Mouse (Mus musculus): ENCODE data around the gene Map4k3. TPM values are rescaled to one million over a fixed set of nuclear protein-coding genes. Genes with fewer than 3 reads are reported as not detected.
"Not testable (repeated sequence)": the region's sequence is repeated elsewhere in the genome, so short reads cannot be mapped to it uniquely, and the experiment has no call there.

The Map4k3 gene
- polyA plus RNA-seq, 1 experiment: 14.4 TPM

GRCm38 (mm10) chr17:80752466-80752865, 24.2 kb upstream of the Map4k3 start:
- no peaks in the 10 kb centered on the region for H3K36me3 ChIP-seq (ENCODE audit: control insufficient read depth, insufficient read depth, low read length)
- no peak for TF ChIP-seq CTCF (IDR thresholded peaks at IDR 0.05; ENCODE audit: control insufficient read depth, insufficient read depth, insufficient replicate concordance, low read depth, low read length)
- no peak for TF ChIP-seq POLR2A (IDR thresholded peaks at IDR 0.05; ENCODE audit: control insufficient read depth, low read depth, low read length)
- H3K27ac ChIP-seq (ENCODE audit: control insufficient read depth, insufficient read depth, low read depth, low read length): no peak overlapping the region
- H3K4me1 ChIP-seq (ENCODE audit: control insufficient read depth, insufficient read depth, low read length): no peaks in the 10 kb centered on the region
- H3K4me3 ChIP-seq (ENCODE audit: control insufficient read depth, low read depth, low read length): no peak overlapping the region
- H3K27me3 ChIP-seq (ENCODE audit: control insufficient read depth, insufficient read depth, low read length): no peaks in the 10 kb centered on the region

- H3K4me3 ChIP-seq (ENCODE audit: control insufficient read depth, low read depth, low read length): no peak overlapping the region
- H3K27me3 ChIP-seq (ENCODE audit: control insufficient read depth, insufficient read depth, low read length): no peaks in the 10 kb centered on the region
- no peaks in the 10 kb centered on the region for H3K36me3 ChIP-seq (ENCODE audit: control insufficient read depth, insufficient read depth, low read length)
- H3K27ac ChIP-seq (ENCODE audit: control insufficient read depth, insufficient read depth, low read depth, low read length): no peak overlapping the region
- TF ChIP-seq CTCF (IDR thresholded peaks at IDR 0.05; ENCODE audit: control insufficient read depth, insufficient read depth, insufficient replicate concordance, low read depth, low read length): no peak
- no peak for TF ChIP-seq POLR2A (IDR thresholded peaks at IDR 0.05; ENCODE audit: control insufficient read depth, low read depth, low read length)
- H3K4me1 ChIP-seq (ENCODE audit: control insufficient read depth, insufficient read depth, low read length): no peaks in the 10 kb centered on the region
Observed at GRCm38 (mm10) chr17:80739421-80739820, 11.1 kb upstream of the Map4k3 start.

GRCm38 (mm10) chr17:80734700-80735099, 6.4 kb upstream of the Map4k3 start:
- H3K4me1 ChIP-seq (ENCODE audit: control insufficient read depth, insufficient read depth, low read length): peaks cover 5% of the 10 kb centered on the region; the same call in 1 of the 2 replicates
- H3K27ac ChIP-seq (ENCODE audit: control insufficient read depth, insufficient read depth, low read depth, low read length): no peak overlapping the region
- TF ChIP-seq POLR2A (IDR thresholded peaks at IDR 0.05; ENCODE audit: control insufficient read depth, low read depth, low read length): no peak
- TF ChIP-seq CTCF (IDR thresholded peaks at IDR 0.05; ENCODE audit: control insufficient read depth, insufficient read depth, insufficient replicate concordance, low read depth, low read length): no peak

GRCm38 (mm10) chr17:80733121-80733800, 5.0 kb upstream of the Map4k3 start:
- H3K36me3 ChIP-seq (ENCODE audit: control insufficient read depth, insufficient read depth, low read length): no peaks in the 10 kb centered on the region
- H3K4me1 ChIP-seq (ENCODE audit: control insufficient read depth, insufficient read depth, low read length): peaks cover 5% of the 10 kb centered on the region
- TF ChIP-seq POLR2A (IDR thresholded peaks at IDR 0.05; ENCODE audit: control insufficient read depth, low read depth, low read length) (no peak), CTCF (IDR thresholded peaks at IDR 0.05; ENCODE audit: control insufficient read depth, insufficient read depth, insufficient replicate concordance, low read depth, low read length) (no peak)
- no peak overlapping the region for H3K4me3 ChIP-seq (ENCODE audit: control insufficient read depth, low read depth, low read length)
- no peaks in the 10 kb centered on the region for H3K27me3 ChIP-seq (ENCODE audit: control insufficient read depth, insufficient read depth, low read length)
- H3K27ac ChIP-seq (ENCODE audit: control insufficient read depth, insufficient read depth, low read depth, low read length): no peak overlapping the region

More at GRCm38 (mm10) chr17:80734700-80735099, 6.4 kb upstream of the Map4k3 start:
- no peaks in the 10 kb centered on the region for H3K27me3 ChIP-seq (ENCODE audit: control insufficient read depth, insufficient read depth, low read length)
- H3K4me3 ChIP-seq (ENCODE audit: control insufficient read depth, low read depth, low read length): no peak overlapping the region
- H3K36me3 ChIP-seq (ENCODE audit: control insufficient read depth, insufficient read depth, low read length): no peaks in the 10 kb centered on the region

- TF ChIP-seq POLR2A (IDR thresholded peaks at IDR 0.05; ENCODE audit: control insufficient read depth, low read depth, low read length): no peak
- no peak for TF ChIP-seq CTCF (IDR thresholded peaks at IDR 0.05; ENCODE audit: control insufficient read depth, insufficient read depth, insufficient replicate concordance, low read depth, low read length)
- Histone ChIP-seq H3K27ac (ENCODE audit: control insufficient read depth, insufficient read depth, low read depth, low read length) (no peak overlapping the region), H3K36me3 (ENCODE audit: control insufficient read depth, insufficient read depth, low read length) (no peaks in the 10 kb centered on the region), H3K4me1 (ENCODE audit: control insufficient read depth, insufficient read depth, low read length) (peaks cover 5% of the 10 kb centered on the region), H3K27me3 (ENCODE audit: control insufficient read depth, insufficient read depth, low read length) (no peaks in the 10 kb centered on the region), H3K4me3 (ENCODE audit: control insufficient read depth, low read depth, low read length) (no peak overlapping the region)
Observed at GRCm38 (mm10) chr17:80732256-80732655, 4.0 kb upstream of the Map4k3 start.

GRCm38 (mm10) chr17:80730283-80730682, 2.0 kb upstream of the Map4k3 start:
- not testable (repeated sequence) for H3K4me3 ChIP-seq (ENCODE audit: control insufficient read depth, low read depth, low read length); H3K27ac ChIP-seq (ENCODE audit: control insufficient read depth, insufficient read depth, low read depth, low read length); H3K27me3 ChIP-seq (ENCODE audit: control insufficient read depth, insufficient read depth, low read length); H3K36me3 ChIP-seq (ENCODE audit: control insufficient read depth, insufficient read depth, low read length)
- peaks cover 11% of the 10 kb centered on the region for H3K4me1 ChIP-seq (ENCODE audit: control insufficient read depth, insufficient read depth, low read length)

GRCm38 (mm10) chr17:80729825-80730224, 1.5 kb upstream of the Map4k3 start:
- TF ChIP-seq CTCF (IDR thresholded peaks at IDR 0.05; ENCODE audit: control insufficient read depth, insufficient read depth, insufficient replicate concordance, low read depth, low read length) (no peak), POLR2A (IDR thresholded peaks at IDR 0.05; ENCODE audit: control insufficient read depth, low read depth, low read length) (no peak)
- Histone ChIP-seq H3K27ac (ENCODE audit: control insufficient read depth, insufficient read depth, low read depth, low read length) (no peak overlapping the region), H3K4me3 (ENCODE audit: control insufficient read depth, low read depth, low read length) (no peak overlapping the region), H3K4me1 (ENCODE audit: control insufficient read depth, insufficient read depth, low read length) (peaks cover 11% of the 10 kb centered on the region), H3K36me3 (ENCODE audit: control insufficient read depth, insufficient read depth, low read length) (no peaks in the 10 kb centered on the region), H3K27me3 (ENCODE audit: control insufficient read depth, insufficient read depth, low read length) (no peaks in the 10 kb centered on the region)
